ENCODE assay signal across 9 mouse cellular contexts in genomic region chr9:87145180-87145579, GRCm38 (mm10). TPM values are rescaled to one million over a fixed set of nuclear protein-coding genes. Genes with fewer than 3 reads are reported as not detected.
DNase-seq lines count a peak whose midpoint lies in the region; ATAC-seq and TF ChIP-seq lines count a peak whose summit lies in the region.
"Had no signal": no experiment of that assay in that cellular context is flagged by ENCODE, and none has a peak within 500 bp of the region (broad histone marks: within the 10 kb centered on the region; RNA-seq: fewer than 3 reads in every experiment).

No protein-coding gene starts in this region.

- WGBS in heart, embryonic 15.5 days: 4% methylated on average over 15 of the region's 15 CpGs
- WGBS in heart, adult 2 months: 7% methylated on average over 15 of the region's 15 CpGs
- WGBS in forebrain, embryonic 10.5 days: 6% methylated on average over 15 of the region's 15 CpGs
- 3% methylated on average over 15 of the region's 15 CpGs for WGBS in neural tube, embryonic 13.5 days

- peaks cover 15% of the 10 kb centered on the region for H3K4me1 ChIP-seq in heart, embryonic 15.5 days (replicated peaks)
- H3K4me1 ChIP-seq in heart, adult 2 months (ENCODE audit: control insufficient read depth, insufficient read depth, low read length): no peaks in the 10 kb centered on the region
- peaks cover 19% of the 10 kb centered on the region for H3K4me1 ChIP-seq in forebrain, embryonic 10.5 days
- peaks cover 18% of the 10 kb centered on the region for H3K4me1 ChIP-seq in neural tube, embryonic 13.5 days (replicated peaks)

- no peak for ATAC-seq in heart, embryonic 15.5 days (replicated peaks; ENCODE audit: insufficient number of reproducible peaks, insufficient read depth, low FRiP score, low read depth)
- peak; percentile 38; the same call in 1 of the 2 replicates for ATAC-seq in neural tube, embryonic 13.5 days (ENCODE audit: low read depth)

- no peak overlapping the region for H3K27ac ChIP-seq in heart, embryonic 15.5 days
- H3K27ac ChIP-seq in heart, adult 2 months: no peak overlapping the region
- H3K27ac ChIP-seq in forebrain, embryonic 10.5 days: no peak overlapping the region
- H3K27ac ChIP-seq in neural tube, embryonic 13.5 days (replicated peaks): no peak overlapping the region

- H3K4me3 ChIP-seq in heart, embryonic 15.5 days: peak overlapping the region; percentile 39
- H3K4me3 ChIP-seq in heart, adult 2 months: no peak overlapping the region
- H3K4me3 ChIP-seq in forebrain, embryonic 10.5 days: peak overlapping the region; percentile 52
- peak overlapping the region; percentile 41 for H3K4me3 ChIP-seq in neural tube, embryonic 13.5 days

- TF ChIP-seq CTCF in heart, adult 2 months (IDR thresholded peaks at IDR 0.05): no peak

- no peak for DNase-seq in heart, adult 2 months
- DNase-seq in forebrain, embryonic 10.5 days (ENCODE audit: extremely low spot score, low spot score): no peak
- peak; percentile 11 to 26 for DNase-seq in kidney, postnatal 4 days
- DNase-seq in adrenal gland, postnatal 25 days: no peak
- DNase-seq in left cerebral cortex, adult 8-10 months (ENCODE audit: low spot score in 2 of 2): no peak
- DNase-seq in gastrocnemius, postnatal 4 days (ENCODE audit: low spot score in 2 of 2): no peak
- DNase-seq: cerebellum, adult 11 months had no signal

- no peak overlapping the region for H3K9ac ChIP-seq in heart, embryonic 15.5 days
- H3K9ac ChIP-seq in heart, adult 2 months (ENCODE audit: low read depth, low read length): no peak overlapping the region
- H3K9ac ChIP-seq in neural tube, embryonic 13.5 days: peak overlapping the region; percentile 44

- peaks cover 42% of the 10 kb centered on the region for H3K27me3 ChIP-seq in heart, embryonic 15.5 days
- H3K27me3 ChIP-seq in heart, adult 2 months (ENCODE audit: control insufficient read depth, insufficient read depth, low read length): peaks cover 8% of the 10 kb centered on the region
- peaks cover 40% of the 10 kb centered on the region for H3K27me3 ChIP-seq in forebrain, embryonic 10.5 days (ENCODE audit: poor library complexity, severe bottlenecking)
- peaks cover 36% of the 10 kb centered on the region for H3K27me3 ChIP-seq in neural tube, embryonic 13.5 days

- intact Hi-C loops in heart, adult 2 months (cut with DNase I): no loop called here

- H3K4me2 ChIP-seq in heart, embryonic 15.5 days: peak overlapping the region; percentile 75
- H3K4me2 ChIP-seq in neural tube, embryonic 13.5 days: peak overlapping the region; percentile 76

- H3K79me2 ChIP-seq in heart, adult 2 months (replicated peaks; ENCODE audit: control insufficient read depth, insufficient read depth, low read length): no peaks in the 10 kb centered on the region

- H3K36me3 ChIP-seq in heart, embryonic 15.5 days: no peaks in the 10 kb centered on the region
- no peaks in the 10 kb centered on the region for H3K36me3 ChIP-seq in heart, adult 2 months (ENCODE audit: control insufficient read depth, insufficient read depth, low read length)
- no peaks in the 10 kb centered on the region for H3K36me3 ChIP-seq in forebrain, embryonic 10.5 days (replicated peaks)
- no peaks in the 10 kb centered on the region for H3K36me3 ChIP-seq in neural tube, embryonic 13.5 days

- H3K9me3 ChIP-seq in heart, embryonic 15.5 days (replicated peaks): no peaks in the 10 kb centered on the region
- H3K9me3 ChIP-seq in forebrain, embryonic 10.5 days: no peaks in the 10 kb centered on the region
- H3K9me3 ChIP-seq in neural tube, embryonic 13.5 days: no peaks in the 10 kb centered on the region

- no peak for TF ChIP-seq EP300 in heart, adult 2 months (IDR thresholded peaks at IDR 0.05; ENCODE audit: insufficient read depth, low read depth, low read length)

- no peak for TF ChIP-seq POLR2A in heart, adult 2 months (IDR thresholded peaks at IDR 0.05; ENCODE audit: insufficient read depth, low read depth, low read length)

RNA-seq across cellular contexts. Expression of gene Mrap2, which starts 1.1 kb away (rescaled TPM):
- 0.09 TPM in 1 of 2 replicates, not detected in the other for polyA plus RNA-seq in heart, embryonic 15.5 days (2015; fragmentation: Nextera tagmentation; extraction: Ambion mirVana)
- 1 to 10 TPM; 2.0 to 4.5 TPM for total RNA-seq in heart, adult 2 months (2021)
- 0.06 and 0.09 TPM in 2 replicates for polyA plus RNA-seq in heart, adult 2 months (2012; rRNA removed)
- 0.18 TPM in 1 of 2 replicates, not detected in the other for polyA plus RNA-seq in forebrain, embryonic 10.5 days (2016; fragmentation: Nextera tagmentation; extraction: Ambion mirVana)
- polyA plus RNA-seq in neural tube, embryonic 13.5 days (2015; fragmentation: Nextera tagmentation; extraction: Ambion mirVana): 0.47 and 0.61 TPM in 2 replicates
- 1.5 TPM in 1 of 2 replicates, not detected in the other for total RNA-seq in adrenal gland, postnatal 25 days (2021)
- 1 to 10 TPM; 7.3 to 8.2 (median 7.9) TPM for total RNA-seq in left cerebral cortex, adult 8-10 months (2022)
- 1 to 10 TPM in 1 of 2 experiments, under 1 TPM in 1; 0.62 to 1.1 TPM for total RNA-seq in gastrocnemius, postnatal 4 days (2021)

Comparison
In these comparisons a context has a peak if more than half of its experiments do, and no peak if none do; other contexts are left out.
1. DNase-seq: peak in kidney, postnatal 4 days (2 of 2); none in heart, adult 2 months (0 of 2), forebrain, embryonic 10.5 days (single experiment), adrenal gland, postnatal 25 days (single experiment), left cerebral cortex, adult 8-10 months (0 of 2) and gastrocnemius, postnatal 4 days (0 of 2).